Mouse (Mus musculus): ENCODE data around the gene Ermp1.
"Not testable (repeated sequence)": the region's sequence is repeated elsewhere in the genome, so short reads cannot be mapped to it uniquely, and the experiment has no call there.

The Ermp1 gene

GRCm38 (mm10) chr19:29603548-29604353 lies 44.5 kb downstream of the Ermp1 start:
- DNase-seq (ENCODE audit: low spot score in 2 of 2) = no peak

- DNase-seq (ENCODE audit: low spot score in 2 of 2) = no peak
These were observed 49.2 kb downstream of the Ermp1 start for GRCm38 (mm10) chr19:29598981-29599380.

- no peak for DNase-seq (ENCODE audit: low spot score in 2 of 2)
These were observed 51.2 kb downstream of the Ermp1 start for GRCm38 (mm10) chr19:29596985-29597384.

- no peak for DNase-seq (ENCODE audit: low spot score in 2 of 2)
These were observed 51.9 kb downstream of the Ermp1 start for GRCm38 (mm10) chr19:29596276-29596675.

GRCm38 (mm10) chr19:29593783-29594182 lies 54.4 kb downstream of the Ermp1 start:
- not testable (repeated sequence) for DNase-seq (ENCODE audit: low spot score in 2 of 2)

GRCm38 (mm10) chr19:29583734-29584133 lies 64.5 kb downstream of the Ermp1 start:
- no peak for DNase-seq (ENCODE audit: low spot score in 2 of 2)

GRCm38 (mm10) chr19:29582439-29582838 lies 65.8 kb downstream of the Ermp1 start:
- no peak for DNase-seq (ENCODE audit: low spot score in 2 of 2)

- no peak for DNase-seq (ENCODE audit: low spot score in 2 of 2)
These were observed 81.7 kb downstream of the Ermp1 start for GRCm38 (mm10) chr19:29566512-29566911.

GRCm38 (mm10) chr19:29563258-29563779 lies 84.9 kb downstream of the Ermp1 start:
- DNase-seq (ENCODE audit: low spot score in 2 of 2) = peak; percentile 32

- DNase-seq (ENCODE audit: low spot score in 2 of 2) = no peak
These were observed 85.6 kb downstream of the Ermp1 start for GRCm38 (mm10) chr19:29562603-29563002.

GRCm38 (mm10) chr19:29562166-29562565 lies 86.0 kb downstream of the Ermp1 start:
- DNase-seq (ENCODE audit: low spot score in 2 of 2) = no peak

Data from urinary bladder, postnatal 36 days (tissue).